ENCODE assay signal across 8 mouse cellular contexts in the genomic region with DNA sequence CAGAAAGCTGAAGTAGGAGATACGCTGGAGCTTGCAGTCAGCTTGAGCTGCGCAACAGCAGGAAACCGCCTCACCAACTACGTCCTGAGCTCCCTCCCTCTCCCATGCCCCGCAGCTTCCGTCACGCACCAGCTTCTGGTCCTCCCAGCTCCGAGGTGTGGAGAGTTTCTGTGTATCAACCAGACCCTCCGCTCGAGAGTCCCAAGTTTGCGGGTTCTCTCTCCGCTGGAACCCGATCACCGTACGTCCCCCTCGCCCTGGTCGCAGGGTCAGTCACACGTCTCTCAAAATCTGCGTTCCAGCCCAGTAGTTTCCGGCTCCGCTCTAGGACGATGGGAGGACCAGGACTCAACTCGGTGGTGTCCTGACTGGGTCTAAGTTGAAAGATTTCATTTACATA. TPM values are rescaled to one million over a fixed set of nuclear protein-coding genes. Genes with fewer than 3 reads are reported as not detected.
DNase-seq lines count a peak whose midpoint lies in the region; ATAC-seq and TF ChIP-seq lines count a peak whose summit lies in the region.

TSS of gene Zscan26 (minus strand) at position 282 of the 400 bp plus-strand sequence.

- H3K9me3 ChIP-seq in forebrain, postnatal 0 days (ENCODE audit: low read length) = no peaks in the 10 kb centered on the region
- H3K9me3 ChIP-seq in lung, embryonic 15.5 days = no peaks in the 10 kb centered on the region

- under 1% methylated on average over 23 of the region's 23 CpGs for WGBS in forebrain, postnatal 0 days
- under 1% methylated on average over 23 of the region's 23 CpGs for WGBS in lung, embryonic 15.5 days

- peaks cover 4% of the 10 kb centered on the region; the same call in 1 of the 2 replicates for H3K4me1 ChIP-seq in forebrain, postnatal 0 days (ENCODE audit: insufficient read depth)
- peaks cover 17% of the 10 kb centered on the region; the same call in 1 of the 2 replicates for H3K4me1 ChIP-seq in lung, embryonic 15.5 days

- H3K4me3 ChIP-seq in forebrain, postnatal 0 days (ENCODE audit: low read depth, low read length) = peak within 1 kb of the TSS; percentile 77
- H3K4me3 ChIP-seq in lung, embryonic 15.5 days = peak within 1 kb of the TSS; percentile 83

- H3K9ac ChIP-seq in forebrain, postnatal 0 days = peak within 1 kb of the TSS; percentile 59
- H3K9ac ChIP-seq in lung, embryonic 15.5 days = peak within 1 kb of the TSS; percentile 70

- peak within 1 kb of the TSS; percentile 71 for H3K4me2 ChIP-seq in forebrain, postnatal 0 days (ENCODE audit: low read depth)
- H3K4me2 ChIP-seq in lung, embryonic 15.5 days = peak within 1 kb of the TSS; percentile 62

- peaks cover 2% of the 10 kb centered on the region; the same call in 1 of the 2 replicates for H3K36me3 ChIP-seq in forebrain, postnatal 0 days (ENCODE audit: insufficient read depth)
- peaks cover 17% of the 10 kb centered on the region for H3K36me3 ChIP-seq in lung, embryonic 15.5 days

- DNase-seq in ES-CJ7 (ENCODE audit: low read depth, low spot score) = peak; percentile 90
- DNase-seq in forebrain, postnatal 0 days = peak; percentile 91
- DNase-seq in heart, postnatal 4 days = peak; percentile 83
- peak; percentile 76 to 81 for DNase-seq in layer of hippocampus, adult 8-10 months (ENCODE audit: low spot score in 2 of 2)
- DNase-seq in ovary, adult 18-20 months (ENCODE audit: low spot score) = peak; percentile 63
- DNase-seq in thymus, postnatal 0 days (ENCODE audit: low spot score) = peak; percentile 82

- peak within 1 kb of the TSS; percentile 73 for H3K27ac ChIP-seq in forebrain, postnatal 0 days (ENCODE audit: low read depth, low read length)
- H3K27ac ChIP-seq in lung, embryonic 15.5 days = peak within 1 kb of the TSS; percentile 81

- peak; percentile 97 for ATAC-seq in cerebellum, adult (ENCODE audit: insufficient number of reproducible peaks, low FRiP score, low TSS enrichment)
- peak; percentile 96 for ATAC-seq in forebrain, postnatal 0 days
- peak; percentile 85 for ATAC-seq in lung, embryonic 15.5 days (ENCODE audit: borderline replicate concordance, extremely low read depth, low FRiP score, low TSS enrichment)

- no peaks in the 10 kb centered on the region for H3K27me3 ChIP-seq in forebrain, postnatal 0 days (ENCODE audit: insufficient read depth, low read length)
- no peaks in the 10 kb centered on the region for H3K27me3 ChIP-seq in lung, embryonic 15.5 days

- no peak for TF ChIP-seq CTCF in forebrain, postnatal 0 days (IDR thresholded peaks at IDR 0.05; ENCODE audit: low read depth)

RNA-seq across cellular contexts. Expression of gene Zscan26, which starts in this region (rescaled TPM):
- total RNA-seq in forebrain, postnatal 0 days (2014; rRNA removed) = 25.2 and 27.1 TPM in 2 replicates
- polyA plus RNA-seq in forebrain, postnatal 0 days (2015; fragmentation: Nextera tagmentation; extraction: Ambion mirVana) = 10.9 and 16.7 TPM in 2 replicates
- 10 to 100 TPM; 17.7 to 19.1 TPM for total RNA-seq in heart, postnatal 4 days (2021)
- 10 to 100 TPM; 50.7 to 68.4 (median 61.0) TPM for total RNA-seq in layer of hippocampus, adult 8-10 months (2022)
- 31.3 and 33.8 TPM in 2 replicates for polyA plus RNA-seq in lung, embryonic 15.5 days (2015; fragmentation: Nextera tagmentation; extraction: Ambion mirVana)
- 18.1 and 23.6 TPM in 2 replicates for polyA plus RNA-seq in thymus, postnatal 0 days (2015; fragmentation: Nextera tagmentation; extraction: Ambion mirVana)

Comparison
In these comparisons a context has a peak if more than half of its experiments do, and no peak if none do; other contexts are left out.
1. Peak in every context shown above with its lines: DNase-seq, ATAC-seq, H3K4me3 ChIP-seq and H3K27ac ChIP-seq.